In genomic region chr9:78527767-78528381, GRCm38 (mm10) we compare ENCODE assay signal across 8 mouse cellular contexts. TPM values are rescaled to one million over a fixed set of nuclear protein-coding genes. Genes with fewer than 3 reads are reported as not detected.
DNase-seq lines count a peak whose midpoint lies in the region; ATAC-seq and TF ChIP-seq lines count a peak whose summit lies in the region.

No protein-coding gene starts in this region.

- WGBS in embryonic facial prominence, embryonic 13.5 days: 4% methylated on average over 16 of the region's 16 CpGs
- 3% methylated on average over 16 of the region's 16 CpGs for WGBS in heart, adult 2 months
- under 1% methylated on average over 16 of the region's 16 CpGs for WGBS in kidney, adult 2 months
- WGBS in limb, embryonic 13.5 days: 1% methylated on average over 16 of the region's 16 CpGs
- WGBS in midbrain, embryonic 15.5 days: 4% methylated on average over 16 of the region's 16 CpGs

- H3K4me3 ChIP-seq in embryonic facial prominence, embryonic 13.5 days: peak overlapping the region; percentile 52
- peak overlapping the region; percentile 47 for H3K4me3 ChIP-seq in heart, adult 2 months
- H3K4me3 ChIP-seq in kidney, adult 2 months (ENCODE audit: insufficient read depth, low read depth, low read length): peak overlapping the region; percentile 25
- H3K4me3 ChIP-seq in limb, embryonic 13.5 days: peak overlapping the region; percentile 50
- H3K4me3 ChIP-seq in midbrain, embryonic 15.5 days: peak overlapping the region; percentile 45

- H3K9me3 ChIP-seq in embryonic facial prominence, embryonic 13.5 days: no peaks in the 10 kb centered on the region
- H3K9me3 ChIP-seq in limb, embryonic 13.5 days: no peaks in the 10 kb centered on the region
- H3K9me3 ChIP-seq in midbrain, embryonic 15.5 days: no peaks in the 10 kb centered on the region

- TF ChIP-seq CTCF in heart, adult 2 months (IDR thresholded peaks at IDR 0.05): peak; percentile 90
- TF ChIP-seq CTCF in kidney, adult 2 months (conservative IDR thresholded peaks at IDR 0.05; ENCODE audit: insufficient read depth, insufficient read length, low read depth, low read length): peak; percentile 90

- H3K9ac ChIP-seq in embryonic facial prominence, embryonic 13.5 days: peak overlapping the region; percentile 66
- no peak overlapping the region for H3K9ac ChIP-seq in heart, adult 2 months (ENCODE audit: low read depth, low read length)
- H3K9ac ChIP-seq in limb, embryonic 13.5 days: peak overlapping the region; percentile 65
- peak overlapping the region; percentile 61 for H3K9ac ChIP-seq in midbrain, embryonic 15.5 days

- ATAC-seq in embryonic facial prominence, embryonic 13.5 days (ENCODE audit: insufficient number of reproducible peaks, insufficient read depth, low FRiP score, low TSS enrichment, low read depth): no peak
- ATAC-seq in limb, embryonic 13.5 days (ENCODE audit: low FRiP score, low read depth): peak; percentile 63; the same call in 1 of the 2 replicates
- peak; percentile 75 for ATAC-seq in midbrain, embryonic 15.5 days (replicated peaks)

- intact Hi-C loops in heart, adult 2 months (cut with DNase I): loop anchor here (2.0 kb wide), 3 partner anchors 25 to 79 kb away; partner anchors contain the start of genes Gm17324 and Mto1

- H3K4me2 ChIP-seq in embryonic facial prominence, embryonic 13.5 days: peak overlapping the region; percentile 76
- H3K4me2 ChIP-seq in limb, embryonic 13.5 days (replicated peaks): peak overlapping the region; percentile 80
- H3K4me2 ChIP-seq in midbrain, embryonic 15.5 days: peak overlapping the region; percentile 78

- peak overlapping the region; percentile 82 for H3K27ac ChIP-seq in embryonic facial prominence, embryonic 13.5 days
- peak overlapping the region; percentile 58 for H3K27ac ChIP-seq in heart, adult 2 months
- H3K27ac ChIP-seq in kidney, adult 2 months (ENCODE audit: insufficient read depth, low read depth, low read length): peak overlapping the region; percentile 77
- H3K27ac ChIP-seq in limb, embryonic 13.5 days: peak overlapping the region; percentile 69
- peak overlapping the region; percentile 85 for H3K27ac ChIP-seq in midbrain, embryonic 15.5 days

- TF ChIP-seq EP300 in heart, adult 2 months (IDR thresholded peaks at IDR 0.05; ENCODE audit: insufficient read depth, low read depth, low read length): peak; percentile 21; the same call in 1 of the 2 replicates

- DNase-seq in 3T3-L1 (ENCODE audit: low read depth, low spot score): peak; percentile 91
- peak; percentile 84 to 90 for DNase-seq in adrenal gland, postnatal 36 days
- DNase-seq in heart, adult 2 months: peak; percentile 76 to 88
- DNase-seq in kidney, adult 2 months: peak; percentile 94
- DNase-seq in spleen, postnatal 36 days (ENCODE audit: low spot score in 2 of 2): peak; percentile 60 to 68

- H3K79me2 ChIP-seq in heart, adult 2 months (replicated peaks; ENCODE audit: control insufficient read depth, insufficient read depth, low read length): no peaks in the 10 kb centered on the region

- peaks cover 19% of the 10 kb centered on the region for H3K4me1 ChIP-seq in embryonic facial prominence, embryonic 13.5 days
- H3K4me1 ChIP-seq in heart, adult 2 months (ENCODE audit: control insufficient read depth, insufficient read depth, low read length): peaks cover 2% of the 10 kb centered on the region
- H3K4me1 ChIP-seq in kidney, adult 2 months (ENCODE audit: control insufficient read depth, insufficient read depth, low read length): peaks cover 21% of the 10 kb centered on the region
- H3K4me1 ChIP-seq in limb, embryonic 13.5 days: peaks cover 10% of the 10 kb centered on the region
- H3K4me1 ChIP-seq in midbrain, embryonic 15.5 days: peaks cover 10% of the 10 kb centered on the region

- H3K27me3 ChIP-seq in embryonic facial prominence, embryonic 13.5 days: no peaks in the 10 kb centered on the region
- H3K27me3 ChIP-seq in heart, adult 2 months (ENCODE audit: control insufficient read depth, insufficient read depth, low read length): 0 out of 2 replicates have a peak, but pooled peaks cover 1% of the 10 kb centered on the region
- H3K27me3 ChIP-seq in kidney, adult 2 months (replicated peaks; ENCODE audit: control insufficient read depth, insufficient read depth, low read length): no peaks in the 10 kb centered on the region
- no peaks in the 10 kb centered on the region for H3K27me3 ChIP-seq in limb, embryonic 13.5 days
- no peaks in the 10 kb centered on the region for H3K27me3 ChIP-seq in midbrain, embryonic 15.5 days (replicated peaks)

- no peaks in the 10 kb centered on the region for H3K36me3 ChIP-seq in embryonic facial prominence, embryonic 13.5 days
- no peaks in the 10 kb centered on the region for H3K36me3 ChIP-seq in heart, adult 2 months (ENCODE audit: control insufficient read depth, insufficient read depth, low read length)
- H3K36me3 ChIP-seq in kidney, adult 2 months (ENCODE audit: control insufficient read depth, insufficient read depth, low read length): no peaks in the 10 kb centered on the region
- H3K36me3 ChIP-seq in limb, embryonic 13.5 days: no peaks in the 10 kb centered on the region
- H3K36me3 ChIP-seq in midbrain, embryonic 15.5 days (replicated peaks): no peaks in the 10 kb centered on the region

- TF ChIP-seq POLR2A in heart, adult 2 months (IDR thresholded peaks at IDR 0.05; ENCODE audit: insufficient read depth, low read depth, low read length): no peak
- no peak for TF ChIP-seq POLR2A in kidney, adult 2 months (IDR thresholded peaks at IDR 0.05; ENCODE audit: low read depth, low read length)

RNA-seq across cellular contexts. Expression of gene Eef1a1, which starts 38.9 kb away (rescaled TPM):
- total RNA-seq in adrenal gland, postnatal 36 days (2021): 1,000 to 10,000 TPM; 6,718 to 6,967 TPM
- 5,425 and 5,472 TPM in 2 replicates for polyA plus RNA-seq in embryonic facial prominence, embryonic 13.5 days (2015; fragmentation: Nextera tagmentation; extraction: Ambion mirVana)
- total RNA-seq in heart, adult 2 months (2021): 1,000 to 10,000 TPM in 1 of 2 experiments, 100 to 1,000 TPM in 1; 970 to 1,045 TPM
- 901 and 1,346 TPM in 2 replicates for polyA plus RNA-seq in heart, adult 2 months (2012; rRNA removed)
- 4,503 and 4,540 TPM in 2 replicates for polyA plus RNA-seq in kidney, adult 2 months (2012; rRNA removed)
- polyA plus RNA-seq in limb, embryonic 13.5 days (2015; fragmentation: Nextera tagmentation; extraction: Ambion mirVana): 5,052 and 5,054 TPM in 2 replicates
- 3,193 and 3,214 TPM in 2 replicates for polyA plus RNA-seq in midbrain, embryonic 15.5 days (2015; fragmentation: Nextera tagmentation; extraction: Ambion mirVana)

RNA-seq across cellular contexts. Expression of gene Slc17a5, which starts 60.0 kb away (rescaled TPM):
- total RNA-seq in adrenal gland, postnatal 36 days (2021): 10 to 100 TPM in 1 of 2 experiments, 1 to 10 TPM in 1; 7.4 to 16.4 TPM
- polyA plus RNA-seq in embryonic facial prominence, embryonic 13.5 days (2015; fragmentation: Nextera tagmentation; extraction: Ambion mirVana): 22.7 and 23.3 TPM in 2 replicates
- total RNA-seq in heart, adult 2 months (2021): 1 to 10 TPM; 3.8 to 4.9 TPM
- 5.1 TPM in 2 replicates for polyA plus RNA-seq in heart, adult 2 months (2012; rRNA removed)
- 36.7 and 37.2 TPM in 2 replicates for polyA plus RNA-seq in kidney, adult 2 months (2012; rRNA removed)
- 17.5 and 20.3 TPM in 2 replicates for polyA plus RNA-seq in limb, embryonic 13.5 days (2015; fragmentation: Nextera tagmentation; extraction: Ambion mirVana)
- polyA plus RNA-seq in midbrain, embryonic 15.5 days (2015; fragmentation: Nextera tagmentation; extraction: Ambion mirVana): 17.8 and 18.6 TPM in 2 replicates
